In genomic region chr16:91546836-91547741, GRCm38 (mm10) we compare ENCODE assay signal across 7 mouse cellular contexts. TPM values are rescaled to one million over a fixed set of nuclear protein-coding genes. Genes with fewer than 3 reads are reported as not detected.
DNase-seq lines count a peak whose midpoint lies in the region; ATAC-seq lines count a peak whose summit lies in the region.

Ifngr2 (plus strand) TSS chr16:91547072.

- DNase-seq in adrenal gland, adult (ENCODE audit: inconsistent age in 2 of 2, low spot score in 1 of 2), result peak; percentile 79 to 92
- DNase-seq in cerebellum, postnatal 25 days, result peak; percentile 79 to 86
- peak; percentile 79 for DNase-seq in gastrocnemius, postnatal 25 days
- DNase-seq in limb, embryonic 10.5 days (ENCODE audit: low spot score), result peak; percentile 84
- DNase-seq in midbrain, embryonic 11.5 days (ENCODE audit: low spot score, missing footprints), result peak; percentile 93
- DNase-seq in skeletal muscle tissue, adult 2 months (ENCODE audit: low read depth, low spot score), result peak; percentile 44

- H3K36me3 ChIP-seq in limb, embryonic 10.5 days, result peaks cover 7% of the 10 kb centered on the region; the same call in 1 of the 2 replicates
- H3K36me3 ChIP-seq in midbrain, embryonic 11.5 days (ENCODE audit: control insufficient read depth, insufficient read depth, low read length), result no peaks in the 10 kb centered on the region

- H3K27me3 ChIP-seq in limb, embryonic 10.5 days (ENCODE audit: low read depth, poor library complexity, severe bottlenecking), result 0 out of 2 replicates have a peak, but pooled peaks cover 3% of the 10 kb centered on the region
- no peaks in the 10 kb centered on the region for H3K27me3 ChIP-seq in midbrain, embryonic 11.5 days (ENCODE audit: control insufficient read depth, insufficient read depth, low read length)

- H3K9me3 ChIP-seq in limb, embryonic 10.5 days (replicated peaks), result no peaks in the 10 kb centered on the region
- H3K9me3 ChIP-seq in midbrain, embryonic 11.5 days (ENCODE audit: control insufficient read depth, low read length), result no peaks in the 10 kb centered on the region

- peak within 1 kb of the TSS; percentile 96 for H3K27ac ChIP-seq in limb, embryonic 10.5 days
- H3K27ac ChIP-seq in midbrain, embryonic 11.5 days (ENCODE audit: low read depth, low read length), result no peak within 1 kb of the TSS

- 1% methylated on average over 72 of the region's 74 CpGs for WGBS in limb, embryonic 10.5 days
- WGBS in midbrain, embryonic 11.5 days, result 1% methylated on average over 56 of the region's 74 CpGs

- H3K4me1 ChIP-seq in limb, embryonic 10.5 days, result peaks cover 52% of the 10 kb centered on the region
- peaks cover 2% of the 10 kb centered on the region; the same call in 1 of the 2 replicates for H3K4me1 ChIP-seq in midbrain, embryonic 11.5 days (ENCODE audit: control insufficient read depth, insufficient read depth, low read length)

- H3K4me3 ChIP-seq in limb, embryonic 10.5 days, result peak within 1 kb of the TSS; percentile 99
- H3K4me3 ChIP-seq in midbrain, embryonic 11.5 days (ENCODE audit: low read depth, low read length), result peak within 1 kb of the TSS; percentile 80

- ATAC-seq in inflammation-experienced regulatory T-cells, adult 6 months, result peak; percentile 28
- peak; percentile 88 for ATAC-seq in midbrain, embryonic 11.5 days (ENCODE audit: low FRiP score)

- H3K4me2 ChIP-seq in midbrain, embryonic 11.5 days, result peak within 1 kb of the TSS; percentile 94

- peak within 1 kb of the TSS; percentile 94 for H3K9ac ChIP-seq in midbrain, embryonic 11.5 days (ENCODE audit: low read length)

RNA-seq across cellular contexts. Expression of gene Ifngr2, which starts in this region (rescaled TPM):
- total RNA-seq in gastrocnemius, postnatal 25 days (2021), result 10 to 100 TPM; 50.5 to 71.4 TPM
- 10 to 100 TPM in 2 of 3 experiments, 1 to 10 TPM in 1; 3.4 to 30.9 (median 14.7) TPM for polyA plus RNA-seq in inflammation-experienced regulatory T-cells, adult 6 months (2017; shearing (Covaris generic))
- polyA plus RNA-seq in limb, embryonic 10.5 days (2016; fragmentation: Nextera tagmentation; extraction: Ambion mirVana), result 24.1 and 32.9 TPM in 2 replicates
- polyA plus RNA-seq in midbrain, embryonic 11.5 days (2014; fragmentation: Nextera tagmentation; extraction: Ambion mirVana), result 33.1 and 34.8 TPM in 2 replicates
